Mouse (Mus musculus) c-Kit-positive CD71-negative TER-119-negative erythroid progenitor cells, embryonic 14.5 days (primary cell): ENCODE measurements at regions not wholly inside any gene's neighbourhood (a gene's known extent, or its start where the extent isn't known, plus 50 kb on each side); places are given as distances from the start of the nearest gene placed in this dataset.
A peak's percentile ranks its signal among the peaks of the same experiment; 100 is the strongest.

Experiments
- DNase-seq: peaks from one replicate; pipeline ENCODE4 v3.0.0-alpha.2; 2013; ENCODE audit warnings: low read depth

- no peak for DNase-seq
Measured at GRCm38 (mm10) chr5:111897568-111897967, 163.8 kb downstream of the Gm26897 start.

- DNase-seq: no peak
Measured at GRCm38 (mm10) chr5:111898482-111898881, 164.8 kb downstream of the Gm26897 start.

- no peak for DNase-seq
Measured at GRCm38 (mm10) chr5:111901197-111901596, 167.5 kb downstream of the Gm26897 start.

GRCm38 (mm10) chr5:111901678-111902077 lies 168.0 kb downstream of the Gm26897 start:
- peak; percentile 37 for DNase-seq

- DNase-seq: no peak
Measured at GRCm38 (mm10) chr5:111908085-111908484, 174.4 kb downstream of the Gm26897 start.

- no peak for DNase-seq
Measured at GRCm38 (mm10) chr5:111910514-111910913, 176.8 kb downstream of the Gm26897 start.

- DNase-seq: no peak
Measured at GRCm38 (mm10) chr5:111913354-111913753, 179.6 kb downstream of the Gm26897 start.

GRCm38 (mm10) chr5:111914296-111914695 lies 180.6 kb downstream of the Gm26897 start:
- DNase-seq: no peak

GRCm38 (mm10) chr5:111917643-111918252 lies 184.0 kb downstream of the Gm26897 start:
- no peak for DNase-seq

- DNase-seq: no peak
Measured at GRCm38 (mm10) chr5:111918888-111919287, 185.2 kb downstream of the Gm26897 start.

- no peak for DNase-seq
Measured at GRCm38 (mm10) chr5:111922991-111923701, 189.4 kb downstream of the Gm26897 start.

- no peak for DNase-seq
Measured at GRCm38 (mm10) chr5:111925757-111926156, 192.0 kb downstream of the Gm26897 start.

- DNase-seq: no peak
Measured at GRCm38 (mm10) chr5:111929180-111929990, 195.7 kb downstream of the Gm26897 start.

- no peak for DNase-seq
Measured at GRCm38 (mm10) chr5:111929991-111930339, 196.2 kb downstream of the Gm26897 start.

- no peak for DNase-seq
Measured at GRCm38 (mm10) chr5:111931733-111932132, 198.0 kb downstream of the Gm26897 start.

GRCm38 (mm10) chr5:111935381-111936134 lies 201.8 kb downstream of the Gm26897 start:
- no peak for DNase-seq

GRCm38 (mm10) chr5:111941831-111942230 lies 208.1 kb downstream of the Gm26897 start:
- DNase-seq: no peak

- no peak for DNase-seq
Measured at GRCm38 (mm10) chr5:111942792-111943191, 209.1 kb downstream of the Gm26897 start.

GRCm38 (mm10) chr5:111943337-111944162 lies 209.8 kb downstream of the Gm26897 start:
- no peak for DNase-seq

- no peak for DNase-seq
Measured at GRCm38 (mm10) chr5:111944273-111944971, 210.7 kb downstream of the Gm26897 start.

- no peak for DNase-seq
Measured at GRCm38 (mm10) chr5:111944972-111945285, 211.2 kb downstream of the Gm26897 start.
